Mouse (Mus musculus): ENCODE results near the gene Ranbp3.

DNA sequence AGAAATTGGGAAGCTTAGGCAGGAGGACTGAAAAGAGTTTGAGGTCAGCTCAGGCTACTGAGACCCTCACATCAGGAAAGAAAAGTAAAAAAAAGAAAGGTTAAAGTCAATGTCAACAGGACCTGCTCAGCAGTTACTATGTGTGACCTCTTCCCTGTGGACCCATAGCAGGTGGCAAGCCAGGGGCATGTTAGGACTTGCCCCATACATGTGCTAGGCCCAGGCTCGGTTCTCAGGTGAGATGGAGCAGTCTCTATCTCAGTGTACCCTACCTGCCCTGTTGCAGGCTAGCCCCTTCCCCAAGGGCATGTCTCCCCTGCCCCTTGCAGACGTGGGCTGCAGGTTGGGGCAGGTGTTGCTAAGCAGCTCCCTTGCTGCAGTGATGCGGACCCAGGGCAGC is 36.6 kb downstream of the Ranbp3 start:
- TF ChIP-seq CTCF (conservative IDR thresholded peaks at IDR 0.05; ENCODE audit: low read length) (no peak), POU5F1 (IDR thresholded peaks at IDR 0.05; ENCODE audit: borderline replicate concordance, low read length) (no peak), NANOG (IDR thresholded peaks at IDR 0.05; ENCODE audit: borderline replicate concordance, low read length) (no peak)
